Mouse (Mus musculus) brain, embryonic 14.5 days (tissue): ENCODE data around the gene Atrnl1.

Source experiments
- CTCF ChIP-seq: fragments of 200-500 bp; IDR thresholded peaks from 2 replicates; pipeline ENCODE4 v1.5.1; 2012; ENCODE audit warnings: inconsistent platforms, mild to moderate bottlenecking, moderate library complexity, borderline replicate concordance; ENCODE audit not compliant: insufficient read depth, insufficient read length; ENCODE audit errors: extremely low read depth
- POLR2A ChIP-seq: fragments of 200-500 bp; IDR thresholded peaks from 2 replicates; pipeline ENCODE4 v1.6.1; 2012; ENCODE audit warnings: mild to moderate bottlenecking, inconsistent platforms, borderline replicate concordance; ENCODE audit not compliant: poor library complexity, insufficient read depth, insufficient read length, severe bottlenecking; ENCODE audit errors: extremely low read depth

- no peak for TF ChIP-seq CTCF
- no peak for TF ChIP-seq POLR2A
Measured at GRCm38 (mm10) chr19:57949260-57949917, 338.6 kb downstream of the Atrnl1 start.
